Mouse (Mus musculus): ENCODE measurements around the gene Olfr1359. TPM values are rescaled to one million over a fixed set of nuclear protein-coding genes. Genes with fewer than 3 reads are reported as not detected.

The Olfr1359 gene
- not detected in 2 replicates for polyA plus RNA-seq (2021; fragmentation: Nextera tagmentation)
- long read RNA-seq, experiment 1 = 0 reads
- long read RNA-seq, experiment 2 = 0 reads

GRCm38 (mm10) chr13:21697811-21698210 is at the start of gene Olfr1359:
TSS of gene Olfr1359 (plus strand) at chr13:21698111.

GRCm38 (mm10) chr13:21663286-21663685 is 34.6 kb upstream of the Olfr1359 start, which contains the start of gene Olfr1361:
TSS of gene Olfr1361 (minus strand) at chr13:21663386.

GRCm38 (mm10) chr13:21677305-21677704 is 20.6 kb upstream of the Olfr1359 start, which contains the start of gene Olfr1360:
TSS of gene Olfr1360 (minus strand) at chr13:21677405.

GRCm38 (mm10) chr13:21715864-21716539 is 18.1 kb downstream of the Olfr1359 start, which contains the start of the genes Hist1h2bl and Hist1h2ai:
TSS of gene Hist1h2bl (minus strand) at chr13:21716143.
TSS of gene Hist1h2ai (plus strand) at chr13:21716422.

GRCm38 (mm10) chr13:21717397-21718357 is 19.8 kb downstream of the Olfr1359 start, which contains the start of gene Hist1h3h:
TSS of gene Hist1h3h (plus strand) at chr13:21717659.

GRCm38 (mm10) chr13:21721757-21722372 is 24.0 kb downstream of the Olfr1359 start, which contains the start of gene Hist1h2bm:
TSS of gene Hist1h2bm (plus strand) at chr13:21722044.

GRCm38 (mm10) chr13:21734906-21735767 is 37.2 kb downstream of the Olfr1359 start, which contains the start of gene Hist1h4j:
TSS of gene Hist1h4j (plus strand) at chr13:21735064.

GRCm38 (mm10) chr13:21750159-21751017 is 52.5 kb downstream of the Olfr1359 start, which contains the start of gene Hist1h4k:
TSS of gene Hist1h4k (minus strand) at chr13:21750505.

GRCm38 (mm10) chr13:21753524-21754285 is 55.8 kb downstream of the Olfr1359 start, which contains the start of the genes Hist1h2ak and Hist1h2bn:
TSS of gene Hist1h2ak (minus strand) at chr13:21753827.
TSS of gene Hist1h2bn (plus strand) at chr13:21754123.

Small RNAs within 50 kb of the gene (microRNA-seq; reads per million reads assigned to microRNA genes)
- gene Gm44357 (not detected), gene Gm44367 (not detected), gene Gm44454 (not detected)

Other genes starting within 250 kb of the Olfr1359 start
- 39.6 and 60.7 TPM in 2 replicates for gene Zscan26, start 244.4 kb upstream of the Olfr1359 start, polyA plus RNA-seq (2021; fragmentation: Nextera tagmentation)
- gene Nkapl, start 229.6 kb upstream of the Olfr1359 start, polyA plus RNA-seq (2021; fragmentation: Nextera tagmentation) = 1.4 and 1.6 TPM in 2 replicates
- gene Zkscan4, start 219.2 kb upstream of the Olfr1359 start, polyA plus RNA-seq (2021; fragmentation: Nextera tagmentation) = 3.1 and 3.3 TPM in 2 replicates
- 1.8 TPM in 1 of 2 replicates, not detected in the other for gene Gm10065, start 218.7 kb upstream of the Olfr1359 start, polyA plus RNA-seq (2021; fragmentation: Nextera tagmentation)
- 1.8 and 2.1 TPM in 2 replicates for gene AK157302, start 202.9 kb upstream of the Olfr1359 start, polyA plus RNA-seq (2021; fragmentation: Nextera tagmentation)
- gene Gm11273, start 196.7 kb upstream of the Olfr1359 start, polyA plus RNA-seq (2021; fragmentation: Nextera tagmentation) = 13.0 and 13.4 TPM in 2 replicates
- 1.6 and 2.7 TPM in 2 replicates for gene Zkscan8, start 167.0 kb upstream of the Olfr1359 start, polyA plus RNA-seq (2021; fragmentation: Nextera tagmentation)
- 0.10 TPM in 1 of 2 replicates, not detected in the other for gene Olfr1366, start 155.3 kb upstream of the Olfr1359 start, polyA plus RNA-seq (2021; fragmentation: Nextera tagmentation)
- 0.06 TPM in 1 of 2 replicates, not detected in the other for gene Olfr1535, start 138.2 kb upstream of the Olfr1359 start, polyA plus RNA-seq (2021; fragmentation: Nextera tagmentation)
- gene Olfr1364, start 116.4 kb upstream of the Olfr1359 start, polyA plus RNA-seq (2021; fragmentation: Nextera tagmentation) = not detected in 2 replicates
- not detected in 2 replicates for gene Olfr1362, start 84.1 kb upstream of the Olfr1359 start, polyA plus RNA-seq (2021; fragmentation: Nextera tagmentation)
- gene Olfr11, start 55.6 kb upstream of the Olfr1359 start, polyA plus RNA-seq (2021; fragmentation: Nextera tagmentation) = not detected in 2 replicates
- gene Olfr1361, start 34.7 kb upstream of the Olfr1359 start, polyA plus RNA-seq (2021; fragmentation: Nextera tagmentation) = not detected in 2 replicates
- not detected in 2 replicates for gene Olfr1360, start 20.7 kb upstream of the Olfr1359 start, polyA plus RNA-seq (2021; fragmentation: Nextera tagmentation)
- 0.80 and 1.4 TPM in 2 replicates for gene Hist1h2bl, start 18.0 kb downstream of the Olfr1359 start, polyA plus RNA-seq (2021; fragmentation: Nextera tagmentation)
- gene Hist1h2ai, start 18.3 kb downstream of the Olfr1359 start, polyA plus RNA-seq (2021; fragmentation: Nextera tagmentation) = 1.4 TPM in 1 of 2 replicates, not detected in the other
- gene Hist1h3h, start 19.5 kb downstream of the Olfr1359 start, polyA plus RNA-seq (2021; fragmentation: Nextera tagmentation) = not detected in 2 replicates
- gene Hist1h2bm, start 23.9 kb downstream of the Olfr1359 start, polyA plus RNA-seq (2021; fragmentation: Nextera tagmentation) = 0.44 TPM in 1 of 2 replicates, not detected in the other
- gene Hist1h4j, start 37.0 kb downstream of the Olfr1359 start, polyA plus RNA-seq (2021; fragmentation: Nextera tagmentation) = 1.3 and 2.3 TPM in 2 replicates
- 3.9 and 4.5 TPM in 2 replicates for gene Hist1h4k, start 52.4 kb downstream of the Olfr1359 start, polyA plus RNA-seq (2021; fragmentation: Nextera tagmentation)
- gene Hist1h2ak, start 55.7 kb downstream of the Olfr1359 start, polyA plus RNA-seq (2021; fragmentation: Nextera tagmentation) = 1.2 TPM in 1 of 2 replicates, not detected in the other
- gene Hist1h2bn, start 56.0 kb downstream of the Olfr1359 start, polyA plus RNA-seq (2021; fragmentation: Nextera tagmentation) = 1.3 and 2.1 TPM in 2 replicates
- gene Hist1h1b, start 82.5 kb downstream of the Olfr1359 start, polyA plus RNA-seq (2021; fragmentation: Nextera tagmentation) = 0.41 and 1.0 TPM in 2 replicates
- 1.8 and 4.4 TPM in 2 replicates for gene Hist1h3i, start 85.3 kb downstream of the Olfr1359 start, polyA plus RNA-seq (2021; fragmentation: Nextera tagmentation)
- not detected in 2 replicates for gene Hist1h2an, start 89.1 kb downstream of the Olfr1359 start, polyA plus RNA-seq (2021; fragmentation: Nextera tagmentation)
- gene Hist1h2bp, start 89.3 kb downstream of the Olfr1359 start, polyA plus RNA-seq (2021; fragmentation: Nextera tagmentation) = not detected in 2 replicates
- gene Hist1h2bq, start 112.1 kb downstream of the Olfr1359 start, polyA plus RNA-seq (2021; fragmentation: Nextera tagmentation) = 1.3 and 1.5 TPM in 2 replicates
- not detected in 2 replicates for gene Hist1h2ao, start 112.4 kb downstream of the Olfr1359 start, polyA plus RNA-seq (2021; fragmentation: Nextera tagmentation)
- 3.4 and 7.0 TPM in 2 replicates for gene Hist1h4m, start 113.6 kb downstream of the Olfr1359 start, polyA plus RNA-seq (2021; fragmentation: Nextera tagmentation)
- 2.8 and 2.9 TPM in 2 replicates for gene Hist1h4n, start 134.1 kb downstream of the Olfr1359 start, polyA plus RNA-seq (2021; fragmentation: Nextera tagmentation)
- 64.1 and 77.9 TPM in 2 replicates for gene Hist1h2ap, start 135.4 kb downstream of the Olfr1359 start, polyA plus RNA-seq (2021; fragmentation: Nextera tagmentation)
- gene Hist1h2br, start 135.6 kb downstream of the Olfr1359 start, polyA plus RNA-seq (2021; fragmentation: Nextera tagmentation) = 1.2 TPM in 1 of 2 replicates, not detected in the other
- gene Zfp184, start 247.0 kb downstream of the Olfr1359 start, polyA plus RNA-seq (2021; fragmentation: Nextera tagmentation) = 0.98 and 1.5 TPM in 2 replicates